Mouse (Mus musculus) spleen, adult 2 months (tissue): ENCODE measurements around the gene Ppp1ca.

ENCODE experiments used
- CTCF ChIP-seq: fragments of 200-500 bp; IDR thresholded peaks from 2 replicates; pipeline ENCODE4 v1.5.1; 2011; ENCODE audit warnings: mild to moderate bottlenecking, inconsistent platforms; ENCODE audit not compliant: insufficient read depth, insufficient read length, insufficient replicate concordance; ENCODE audit errors: extremely low read depth
- POLR2A ChIP-seq: fragments of 200-500 bp; IDR thresholded peaks from 2 replicates; pipeline ENCODE4 v1.6.1; 2011; ENCODE audit warnings: low read depth, low read length, inconsistent platforms

GRCm38 (mm10) chr19:4202149-4202548 lies 10.3 kb downstream of the Ppp1ca start:
- TF ChIP-seq CTCF: no peak
- TF ChIP-seq POLR2A: no peak
